Mouse (Mus musculus): ENCODE results near the gene Scoc. TPM values are rescaled to one million over a fixed set of nuclear protein-coding genes. Genes with fewer than 3 reads are reported as not detected.

The Scoc gene
- polyA plus RNA-seq, 1 experiment, result not detected

DNA sequence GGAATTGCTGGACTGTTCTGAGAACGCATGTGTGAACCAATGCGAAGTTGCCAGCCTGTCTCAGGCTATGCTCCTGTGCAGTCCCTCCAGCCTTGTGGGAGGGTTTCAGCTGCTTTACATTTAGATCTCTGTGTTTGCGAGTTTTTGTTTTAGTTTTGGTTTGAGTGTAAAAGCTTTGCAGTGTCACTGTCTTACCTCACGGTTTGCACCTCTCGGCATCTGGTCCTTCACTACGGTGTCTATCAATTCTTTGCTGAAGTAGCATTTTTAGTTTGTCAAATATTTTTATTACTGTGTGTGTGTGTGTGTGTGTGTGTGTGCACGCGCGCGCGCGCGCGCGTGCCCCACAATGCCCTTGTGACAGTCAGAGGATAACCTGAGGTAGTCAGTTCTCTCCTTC, 41.3 kb downstream of the Scoc start:
- Histone ChIP-seq H3K4me3 (ENCODE audit: insufficient read depth, low read depth, low read length) (no peak overlapping the region), H3K27ac (ENCODE audit: insufficient read depth, low read depth, low read length) (no peak overlapping the region), H3K4me1 (ENCODE audit: control insufficient read depth, insufficient read depth, low read length) (no peaks in the 10 kb centered on the region)
- over 99% methylated on average over 15 of the region's 15 CpGs for WGBS
- TF ChIP-seq CTCF (IDR thresholded peaks at IDR 0.05; ENCODE audit: insufficient read depth, low read depth, low read length), result no peak
- TF ChIP-seq POLR2A (IDR thresholded peaks at IDR 0.05; ENCODE audit: insufficient read depth, low read depth, low read length), result no peak

GRCm38 (mm10) chr8:83408496-83408895, 49.7 kb downstream of the Scoc start:
- Histone ChIP-seq H3K4me3 (ENCODE audit: insufficient read depth, low read depth, low read length) (no peak overlapping the region), H3K27ac (ENCODE audit: insufficient read depth, low read depth, low read length) (no peak overlapping the region), H3K4me1 (ENCODE audit: control insufficient read depth, insufficient read depth, low read length) (no peaks in the 10 kb centered on the region)
- 90% methylated on average over 7 of the region's 7 CpGs for WGBS
- TF ChIP-seq POLR2A (IDR thresholded peaks at IDR 0.05; ENCODE audit: insufficient read depth, low read depth, low read length) (no peak), CTCF (IDR thresholded peaks at IDR 0.05; ENCODE audit: insufficient read depth, low read depth, low read length) (no peak)

- TF ChIP-seq CTCF (IDR thresholded peaks at IDR 0.05; ENCODE audit: insufficient read depth, low read depth, low read length) (no peak), POLR2A (IDR thresholded peaks at IDR 0.05; ENCODE audit: insufficient read depth, low read depth, low read length) (no peak)
- no peaks in the 10 kb centered on the region for H3K4me1 ChIP-seq (ENCODE audit: control insufficient read depth, insufficient read depth, low read length)
- WGBS, result 38% methylated on average over 6 of the region's 6 CpGs
- H3K27ac ChIP-seq (ENCODE audit: insufficient read depth, low read depth, low read length), result no peak overlapping the region
- H3K4me3 ChIP-seq (ENCODE audit: insufficient read depth, low read depth, low read length), result no peak overlapping the region
Measured at GRCm38 (mm10) chr8:83406836-83407235, 51.4 kb downstream of the Scoc start.

GRCm38 (mm10) chr8:83405548-83405947, 52.6 kb downstream of the Scoc start:
- TF ChIP-seq CTCF (IDR thresholded peaks at IDR 0.05; ENCODE audit: insufficient read depth, low read depth, low read length) (no peak), POLR2A (IDR thresholded peaks at IDR 0.05; ENCODE audit: insufficient read depth, low read depth, low read length) (no peak)
- 92% methylated on average over 10 of the region's 10 CpGs for WGBS
- Histone ChIP-seq H3K4me3 (ENCODE audit: insufficient read depth, low read depth, low read length) (no peak overlapping the region), H3K4me1 (ENCODE audit: control insufficient read depth, insufficient read depth, low read length) (no peaks in the 10 kb centered on the region), H3K27ac (ENCODE audit: insufficient read depth, low read depth, low read length) (no peak overlapping the region)

DNA sequence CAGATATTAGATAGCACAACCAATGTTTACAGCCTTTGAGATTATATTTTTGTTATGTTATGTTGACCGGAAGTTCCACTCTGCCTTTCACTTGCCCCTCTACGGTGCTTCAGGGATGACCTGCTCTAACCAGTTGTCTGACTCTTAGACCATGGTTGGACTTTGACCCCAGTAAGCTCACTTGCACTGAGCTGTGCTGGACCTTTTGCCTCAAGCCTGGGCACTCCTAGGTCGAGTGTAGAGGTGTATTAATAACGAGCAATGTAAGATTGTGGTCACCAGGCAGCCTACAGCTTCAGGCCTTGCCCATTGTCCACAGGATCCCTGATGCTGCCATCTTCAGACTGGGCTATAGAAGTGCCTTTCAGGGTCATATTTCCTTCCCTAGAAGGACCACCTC, 60.5 kb downstream of the Scoc start:
- no peaks in the 10 kb centered on the region for H3K4me1 ChIP-seq (ENCODE audit: control insufficient read depth, insufficient read depth, low read length)
- H3K4me3 ChIP-seq (ENCODE audit: insufficient read depth, low read depth, low read length), result no peak overlapping the region
- WGBS, result 71% methylated on average over 4 of the region's 4 CpGs
- no peak overlapping the region for H3K27ac ChIP-seq (ENCODE audit: insufficient read depth, low read depth, low read length)
- TF ChIP-seq POLR2A (IDR thresholded peaks at IDR 0.05; ENCODE audit: insufficient read depth, low read depth, low read length) (no peak), CTCF (IDR thresholded peaks at IDR 0.05; ENCODE audit: insufficient read depth, low read depth, low read length) (no peak)

GRCm38 (mm10) chr8:83396680-83397079, 61.5 kb downstream of the Scoc start:
- 90% methylated on average over 6 of the region's 6 CpGs for WGBS
- TF ChIP-seq POLR2A (IDR thresholded peaks at IDR 0.05; ENCODE audit: insufficient read depth, low read depth, low read length) (no peak), CTCF (IDR thresholded peaks at IDR 0.05; ENCODE audit: insufficient read depth, low read depth, low read length) (no peak)
- H3K27ac ChIP-seq (ENCODE audit: insufficient read depth, low read depth, low read length), result no peak overlapping the region
- no peak overlapping the region for H3K4me3 ChIP-seq (ENCODE audit: insufficient read depth, low read depth, low read length)
- H3K4me1 ChIP-seq (ENCODE audit: control insufficient read depth, insufficient read depth, low read length), result no peaks in the 10 kb centered on the region

DNA sequence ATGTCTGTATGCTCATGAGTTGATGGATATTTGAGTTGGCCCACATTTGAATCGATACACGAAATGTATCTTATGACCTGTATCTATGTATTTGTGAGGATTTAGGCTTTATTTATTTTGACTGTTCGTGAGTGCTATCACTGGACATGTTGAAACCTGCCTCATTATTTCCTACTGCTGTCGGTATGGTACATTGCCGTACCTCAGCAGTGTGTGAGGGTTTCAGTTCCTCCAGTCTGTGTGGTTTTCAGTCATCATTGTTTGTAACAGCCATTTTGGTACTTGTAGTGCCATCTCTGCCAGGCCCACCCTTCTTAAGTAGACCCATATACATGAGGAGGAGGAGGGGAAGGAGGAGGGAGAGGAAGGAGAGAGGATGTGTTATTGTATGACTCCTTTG, 63.9 kb downstream of the Scoc start:
- WGBS, result 87% methylated on average over 5 of the region's 5 CpGs
- peaks cover 5% of the 10 kb centered on the region for H3K4me1 ChIP-seq (ENCODE audit: control insufficient read depth, insufficient read depth, low read length)
- H3K27ac ChIP-seq (ENCODE audit: insufficient read depth, low read depth, low read length), result no peak overlapping the region
- no peak for TF ChIP-seq CTCF (IDR thresholded peaks at IDR 0.05; ENCODE audit: insufficient read depth, low read depth, low read length)
- TF ChIP-seq POLR2A (IDR thresholded peaks at IDR 0.05; ENCODE audit: insufficient read depth, low read depth, low read length), result no peak
- no peak overlapping the region for H3K4me3 ChIP-seq (ENCODE audit: insufficient read depth, low read depth, low read length)

- 61% methylated on average over 1 of the region's 1 CpGs for WGBS
Measured at GRCm38 (mm10) chr8:83392521-83392920, 65.7 kb downstream of the Scoc start.

GRCm38 (mm10) chr8:83390006-83390701, 68.0 kb downstream of the Scoc start:
- Histone ChIP-seq H3K27ac (ENCODE audit: insufficient read depth, low read depth, low read length) (no peak overlapping the region), H3K4me1 (ENCODE audit: control insufficient read depth, insufficient read depth, low read length) (peaks cover 5% of the 10 kb centered on the region), H3K4me3 (ENCODE audit: insufficient read depth, low read depth, low read length) (peak overlapping the region; percentile 80)
- TF ChIP-seq CTCF (IDR thresholded peaks at IDR 0.05; ENCODE audit: insufficient read depth, low read depth, low read length), result no peak
- no peak; the same call in 1 of the 2 replicates for TF ChIP-seq POLR2A (IDR thresholded peaks at IDR 0.05; ENCODE audit: insufficient read depth, low read depth, low read length)
- 5% methylated on average over 14 of the region's 14 CpGs for WGBS

More at GRCm38 (mm10) chr8:83392521-83392920, 65.7 kb downstream of the Scoc start:
- TF ChIP-seq CTCF (IDR thresholded peaks at IDR 0.05; ENCODE audit: insufficient read depth, low read depth, low read length), result no peak
- TF ChIP-seq POLR2A (IDR thresholded peaks at IDR 0.05; ENCODE audit: insufficient read depth, low read depth, low read length), result no peak
- H3K4me3 ChIP-seq (ENCODE audit: insufficient read depth, low read depth, low read length), result no peak overlapping the region
- H3K27ac ChIP-seq (ENCODE audit: insufficient read depth, low read depth, low read length), result no peak overlapping the region
- H3K4me1 ChIP-seq (ENCODE audit: control insufficient read depth, insufficient read depth, low read length), result peaks cover 5% of the 10 kb centered on the region

Data from olfactory bulb, adult 2 months (tissue).